Mouse (Mus musculus): ENCODE data around the gene Vtcn1. TPM values are rescaled to one million over a fixed set of nuclear protein-coding genes. Genes with fewer than 3 reads are reported as not detected.
"Not testable (repeated sequence)": the region's sequence is repeated elsewhere in the genome, so short reads cannot be mapped to it uniquely, and the experiment has no call there.

Gene Vtcn1
- polyA plus RNA-seq, 1 experiment = not detected

DNA sequence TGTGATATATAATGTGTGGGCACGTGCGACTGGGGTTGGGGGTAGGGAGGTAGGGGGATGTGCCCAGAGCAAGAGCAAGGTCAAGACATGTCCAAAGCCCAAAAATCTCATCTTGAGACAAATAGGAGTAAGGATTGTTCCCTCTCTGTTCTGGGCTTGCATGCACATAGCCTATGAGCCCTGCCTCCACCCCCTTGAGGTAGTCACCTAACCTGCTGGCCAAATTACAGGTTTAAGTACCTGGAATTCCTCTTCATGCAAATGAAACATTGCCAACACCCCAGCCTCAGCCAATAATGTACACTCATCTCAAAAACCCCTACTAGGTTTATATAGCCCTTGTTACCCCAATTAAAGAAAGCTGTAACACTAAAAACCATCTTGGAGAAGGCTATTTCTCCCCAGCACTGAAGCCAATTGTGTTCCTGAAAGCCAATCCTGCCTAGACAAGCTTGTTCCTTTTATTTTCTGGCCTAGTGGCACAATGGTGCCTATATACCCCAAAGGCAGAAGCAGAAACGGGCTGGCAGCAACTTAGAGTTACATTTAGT lies 26.3 kb upstream of the Vtcn1 start:
- TF ChIP-seq POLR2A (IDR thresholded peaks at IDR 0.05; ENCODE audit: borderline replicate concordance, control insufficient read depth, low read depth, low read length) (no peak), CTCF (IDR thresholded peaks at IDR 0.05; ENCODE audit: control insufficient read depth, insufficient read depth, low read length) (no peak)
- no peak overlapping the region for H3K27ac ChIP-seq (ENCODE audit: control insufficient read depth, insufficient read depth, low read depth, low read length, poor library complexity)
- H3K4me3 ChIP-seq (replicated peaks; ENCODE audit: control insufficient read depth, low read depth, low read length) = no peak overlapping the region
- WGBS = 88% methylated on average over 3 of the region's 3 CpGs
- H3K4me1 ChIP-seq (ENCODE audit: control insufficient read depth, insufficient read depth, low read length) = no peaks in the 10 kb centered on the region

DNA sequence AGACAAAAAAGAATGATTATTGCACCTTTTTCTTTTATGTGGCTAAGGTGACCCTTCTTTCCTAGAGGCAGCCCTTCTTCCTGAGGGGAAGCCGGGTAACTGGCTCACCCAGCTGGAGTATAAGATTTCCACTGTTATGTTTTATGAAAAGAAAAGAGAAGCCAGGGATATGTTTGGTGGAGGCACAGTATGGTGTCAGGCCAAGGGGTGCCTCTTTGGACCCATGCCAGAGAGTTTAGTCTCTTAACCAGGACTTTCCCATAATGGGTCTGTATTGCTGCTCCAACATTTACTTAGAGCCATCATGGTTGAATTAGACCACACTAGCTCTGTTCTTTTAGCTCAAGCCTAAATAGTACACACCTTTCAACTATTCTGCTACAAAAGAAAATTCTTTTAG lies 20.3 kb upstream of the Vtcn1 start:
- WGBS = 73% methylated on average over 1 of the region's 1 CpGs

DNA sequence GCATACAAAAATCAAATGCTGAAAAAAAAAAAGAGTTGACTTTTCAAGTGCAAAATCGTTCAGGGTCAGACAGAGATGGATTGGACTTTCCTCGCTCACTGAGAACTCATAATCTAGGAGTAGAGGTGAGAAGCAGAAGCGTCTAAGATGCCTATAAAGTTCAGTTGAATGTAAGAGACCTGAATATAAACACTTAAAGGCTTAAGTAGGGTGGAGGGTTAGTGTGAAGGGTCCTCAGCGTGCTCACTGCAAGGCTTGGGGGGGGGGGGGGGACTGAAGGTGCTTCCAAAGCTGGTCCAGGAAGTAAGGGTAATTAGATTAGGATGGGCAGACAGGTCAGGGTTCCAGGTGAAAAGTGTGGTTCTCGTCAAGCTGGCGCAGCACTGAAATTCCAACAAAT lies 19.3 kb upstream of the Vtcn1 start:
- TF ChIP-seq CTCF (IDR thresholded peaks at IDR 0.05; ENCODE audit: control insufficient read depth, insufficient read depth, low read length) = no peak
- no peak for TF ChIP-seq POLR2A (IDR thresholded peaks at IDR 0.05; ENCODE audit: borderline replicate concordance, control insufficient read depth, low read depth, low read length)
- Histone ChIP-seq H3K27ac (ENCODE audit: control insufficient read depth, insufficient read depth, low read depth, low read length, poor library complexity) (no peak overlapping the region), H3K4me1 (ENCODE audit: control insufficient read depth, insufficient read depth, low read length) (no peaks in the 10 kb centered on the region), H3K4me3 (replicated peaks; ENCODE audit: control insufficient read depth, low read depth, low read length) (no peak overlapping the region)
- 81% methylated on average over 6 of the region's 6 CpGs for WGBS

More for the DNA sequence above, 20.3 kb upstream of the Vtcn1 start:
- Histone ChIP-seq H3K4me1 (ENCODE audit: control insufficient read depth, insufficient read depth, low read length) (no peaks in the 10 kb centered on the region), H3K4me3 (replicated peaks; ENCODE audit: control insufficient read depth, low read depth, low read length) (no peak overlapping the region), H3K27ac (ENCODE audit: control insufficient read depth, insufficient read depth, low read depth, low read length, poor library complexity) (no peak overlapping the region)
- no peak for TF ChIP-seq CTCF (IDR thresholded peaks at IDR 0.05; ENCODE audit: control insufficient read depth, insufficient read depth, low read length)
- no peak for TF ChIP-seq POLR2A (IDR thresholded peaks at IDR 0.05; ENCODE audit: borderline replicate concordance, control insufficient read depth, low read depth, low read length)

DNA sequence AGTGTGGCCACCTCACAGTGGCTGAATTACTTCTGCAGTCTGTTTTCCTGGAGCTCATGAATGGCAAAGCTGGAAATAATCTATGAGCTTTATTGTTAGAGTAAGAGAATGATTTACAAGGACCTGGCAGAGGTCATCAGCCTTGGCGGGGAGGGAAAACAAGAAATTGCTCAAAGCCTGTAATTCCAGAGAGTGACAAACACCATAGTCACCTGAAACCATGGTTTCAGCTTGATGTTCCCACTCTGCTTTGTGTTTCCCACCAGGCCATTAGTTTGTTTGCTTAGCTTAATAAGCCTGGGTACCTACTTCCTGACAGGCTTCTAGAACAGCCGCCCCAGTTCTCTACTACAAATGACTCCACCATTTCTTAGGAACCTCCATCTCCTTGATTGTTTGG lies 14.8 kb upstream of the Vtcn1 start:
- 76% methylated on average over 2 of the region's 2 CpGs for WGBS
- Histone ChIP-seq H3K4me1 (ENCODE audit: control insufficient read depth, insufficient read depth, low read length) (no peaks in the 10 kb centered on the region; the same call in 1 of the 2 replicates), H3K27ac (ENCODE audit: control insufficient read depth, insufficient read depth, low read depth, low read length, poor library complexity) (no peak overlapping the region), H3K4me3 (replicated peaks; ENCODE audit: control insufficient read depth, low read depth, low read length) (no peak overlapping the region)
- no peak for TF ChIP-seq CTCF (IDR thresholded peaks at IDR 0.05; ENCODE audit: control insufficient read depth, insufficient read depth, low read length)
- no peak for TF ChIP-seq POLR2A (IDR thresholded peaks at IDR 0.05; ENCODE audit: borderline replicate concordance, control insufficient read depth, low read depth, low read length)

DNA sequence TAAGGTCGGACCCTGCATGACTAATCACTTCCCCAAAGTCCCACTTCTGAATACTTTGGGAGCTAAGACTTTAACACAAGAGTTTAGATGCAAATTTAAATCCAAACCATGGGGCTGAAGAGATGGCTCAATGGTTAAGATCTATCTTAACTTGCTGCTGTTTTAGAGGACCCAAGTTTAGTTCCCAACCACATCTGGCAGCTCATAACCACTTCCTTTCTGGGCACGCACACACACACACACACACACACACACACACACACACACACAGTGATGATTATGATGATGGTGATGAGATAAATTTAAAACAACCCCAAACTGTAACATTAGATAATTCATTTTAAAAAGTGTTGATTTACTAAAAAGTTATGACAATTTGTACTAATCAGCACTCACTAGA lies 13.4 kb upstream of the Vtcn1 start:
- 39% methylated on average over 2 of the region's 2 CpGs for WGBS
- no peaks in the 10 kb centered on the region; the same call in 1 of the 2 replicates for H3K4me1 ChIP-seq (ENCODE audit: control insufficient read depth, insufficient read depth, low read length)
- H3K27ac ChIP-seq (ENCODE audit: control insufficient read depth, insufficient read depth, low read depth, low read length, poor library complexity) = no peak overlapping the region
- H3K4me3 ChIP-seq (replicated peaks; ENCODE audit: control insufficient read depth, low read depth, low read length) = no peak overlapping the region
- no peak for TF ChIP-seq POLR2A (IDR thresholded peaks at IDR 0.05; ENCODE audit: borderline replicate concordance, control insufficient read depth, low read depth, low read length)
- no peak for TF ChIP-seq CTCF (IDR thresholded peaks at IDR 0.05; ENCODE audit: control insufficient read depth, insufficient read depth, low read length)

DNA sequence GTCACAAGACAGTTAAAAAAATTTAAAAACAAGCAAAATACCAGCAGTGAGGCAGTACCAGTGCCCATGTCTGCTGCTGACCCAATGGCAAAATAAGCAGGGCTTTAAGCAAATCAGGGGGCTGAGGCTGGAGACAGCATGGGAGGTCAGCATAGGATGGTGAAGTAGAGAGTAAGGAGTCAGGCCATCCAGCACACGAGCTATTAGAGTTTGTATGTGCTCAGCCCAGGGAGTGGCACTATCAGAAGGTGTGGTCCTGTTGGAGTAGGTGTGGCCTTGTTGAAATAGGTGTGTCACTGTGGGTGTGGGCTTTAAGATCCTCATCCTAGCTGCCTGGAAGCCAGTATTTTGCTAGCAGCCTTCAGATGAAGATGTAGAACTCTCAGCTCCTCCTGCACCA lies 9.8 kb upstream of the Vtcn1 start:
- not testable (repeated sequence) for H3K27ac ChIP-seq (ENCODE audit: control insufficient read depth, insufficient read depth, low read depth, low read length, poor library complexity); H3K4me3 ChIP-seq (replicated peaks; ENCODE audit: control insufficient read depth, low read depth, low read length); H3K4me1 ChIP-seq (ENCODE audit: control insufficient read depth, insufficient read depth, low read length)
- 68% methylated on average over 1 of the region's 1 CpGs for WGBS

DNA sequence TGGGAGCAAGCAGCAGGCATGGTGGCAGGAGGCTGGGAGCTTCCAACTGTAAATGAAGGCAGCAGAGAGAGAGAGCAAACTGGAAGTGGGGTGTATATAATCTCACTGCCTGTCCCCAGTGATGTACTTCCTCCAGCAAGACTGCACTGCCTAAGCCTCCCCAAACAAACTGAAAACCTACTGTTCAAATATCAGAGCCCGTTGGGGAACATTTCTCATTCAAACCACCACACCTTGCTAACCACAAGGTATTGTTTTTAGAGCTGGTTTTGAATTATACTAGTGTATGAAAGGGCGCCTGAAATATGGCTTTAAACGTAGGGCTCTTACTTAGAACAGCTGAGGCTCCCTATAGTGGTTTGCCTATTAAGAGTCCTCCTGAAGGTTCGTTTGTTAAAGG lies 6.5 kb upstream of the Vtcn1 start:
- 43% methylated on average over 4 of the region's 4 CpGs for WGBS
- Histone ChIP-seq H3K27ac (ENCODE audit: control insufficient read depth, insufficient read depth, low read depth, low read length, poor library complexity) (no peak overlapping the region), H3K4me3 (replicated peaks; ENCODE audit: control insufficient read depth, low read depth, low read length) (no peak overlapping the region), H3K4me1 (ENCODE audit: control insufficient read depth, insufficient read depth, low read length) (no peaks in the 10 kb centered on the region)
- no peak for TF ChIP-seq POLR2A (IDR thresholded peaks at IDR 0.05; ENCODE audit: borderline replicate concordance, control insufficient read depth, low read depth, low read length)
- TF ChIP-seq CTCF (IDR thresholded peaks at IDR 0.05; ENCODE audit: control insufficient read depth, insufficient read depth, low read length) = no peak

DNA sequence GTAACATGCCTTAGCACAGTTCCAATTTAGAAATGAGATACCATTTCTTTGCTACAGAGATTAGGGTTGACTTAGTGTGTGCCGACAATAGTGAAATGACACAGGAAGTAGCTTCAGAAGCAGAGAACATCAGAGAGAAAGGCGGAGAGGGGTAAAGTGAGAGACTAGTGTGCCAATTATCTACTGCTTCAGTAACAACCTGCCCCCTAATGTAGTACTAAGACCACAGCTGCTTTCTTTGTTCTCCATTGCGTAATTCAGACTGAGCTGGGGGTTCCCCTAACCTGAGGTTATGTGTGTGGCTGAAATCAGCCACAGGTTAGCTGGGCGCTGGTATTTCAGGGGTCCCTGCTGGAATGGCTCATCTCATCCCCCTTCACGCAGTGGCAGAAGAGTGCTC lies 5.7 kb upstream of the Vtcn1 start:
- 60% methylated on average over 5 of the region's 5 CpGs for WGBS
- Histone ChIP-seq H3K27ac (ENCODE audit: control insufficient read depth, insufficient read depth, low read depth, low read length, poor library complexity) (no peak overlapping the region), H3K4me1 (ENCODE audit: control insufficient read depth, insufficient read depth, low read length) (no peaks in the 10 kb centered on the region), H3K4me3 (replicated peaks; ENCODE audit: control insufficient read depth, low read depth, low read length) (no peak overlapping the region)
- TF ChIP-seq POLR2A (IDR thresholded peaks at IDR 0.05; ENCODE audit: borderline replicate concordance, control insufficient read depth, low read depth, low read length) = no peak
- no peak for TF ChIP-seq CTCF (IDR thresholded peaks at IDR 0.05; ENCODE audit: control insufficient read depth, insufficient read depth, low read length)

DNA sequence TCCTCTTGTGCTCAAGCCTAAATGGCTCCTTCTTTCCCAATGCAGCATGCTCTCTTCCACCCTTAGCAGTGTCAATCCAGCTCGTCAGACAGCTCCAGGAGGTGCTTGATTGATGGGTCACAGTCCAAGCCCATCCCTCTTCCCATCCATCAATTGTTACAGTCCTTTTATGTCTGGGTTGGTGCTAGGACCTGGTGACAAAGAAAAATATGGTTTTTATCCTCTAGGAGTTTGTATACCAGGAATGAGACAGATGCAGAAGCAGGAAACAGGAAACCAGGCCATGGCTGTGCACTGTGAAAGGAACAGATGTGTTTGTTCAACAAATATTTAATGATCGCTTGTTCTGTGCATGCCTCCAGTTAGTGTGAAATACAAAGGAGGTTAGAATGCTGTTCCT lies 4.4 kb upstream of the Vtcn1 start:
- WGBS = 42% methylated on average over 2 of the region's 2 CpGs
- Histone ChIP-seq H3K4me3 (replicated peaks; ENCODE audit: control insufficient read depth, low read depth, low read length) (no peak overlapping the region), H3K4me1 (ENCODE audit: control insufficient read depth, insufficient read depth, low read length) (no peaks in the 10 kb centered on the region), H3K27ac (ENCODE audit: control insufficient read depth, insufficient read depth, low read depth, low read length, poor library complexity) (no peak overlapping the region)
- no peak for TF ChIP-seq CTCF (IDR thresholded peaks at IDR 0.05; ENCODE audit: control insufficient read depth, insufficient read depth, low read length)
- no peak for TF ChIP-seq POLR2A (IDR thresholded peaks at IDR 0.05; ENCODE audit: borderline replicate concordance, control insufficient read depth, low read depth, low read length)

Measured in bone marrow, adult 2 months (tissue).